Mouse (Mus musculus) megakaryocyte, embryonic 14.5 days (primary cell): Measurements from ENCODE around the gene Rsu1.

Source experiments
- FLI1 ChIP-seq: IDR thresholded peaks from 2 replicates; pipeline ENCODE4 v1.6.1; 2012; ENCODE audit warnings: low read length, inconsistent platforms, mixed read lengths
- GATA1 ChIP-seq: IDR thresholded peaks from 3 replicates; pipeline ENCODE4 v1.6.1; 2012; ENCODE audit warnings: mixed read lengths, low read length, inconsistent platforms, borderline replicate concordance

GRCm38 (mm10) chr2:13134890-13135289 is 136.3 kb downstream of the Rsu1 start:
- TF ChIP-seq GATA1, result no peak
- TF ChIP-seq FLI1, result no peak
